Mouse (Mus musculus) embryonic fibroblast, embryonic 13.5 days (primary cell): Measurements from ENCODE around the gene Cct8l1.

ENCODE experiments used
- CTCF ChIP-seq: IDR thresholded peaks from 2 replicates; pipeline ENCODE4 v1.5.1; 2011; ENCODE audit warnings: mild to moderate bottlenecking, control low read depth, low read length, moderate library complexity, borderline replicate concordance; ENCODE audit not compliant: insufficient read depth
- POLR2A ChIP-seq: IDR thresholded peaks from 2 replicates; pipeline ENCODE4 v1.6.1; 2011; ENCODE audit warnings: low read depth, mild to moderate bottlenecking, control low read depth, low read length, moderate library complexity

- TF ChIP-seq CTCF (no peak), POLR2A (no peak)
Measured at GRCm38 (mm10) chr5:25506041-25506440, 9.8 kb upstream of the Cct8l1 start.
